Mouse (Mus musculus): ENCODE results near the gene Vmn1r206.
"Not testable (repeated sequence)": the region's sequence is repeated elsewhere in the genome, so short reads cannot be mapped to it uniquely, and the experiment has no call there.

Vmn1r206 gene

DNA sequence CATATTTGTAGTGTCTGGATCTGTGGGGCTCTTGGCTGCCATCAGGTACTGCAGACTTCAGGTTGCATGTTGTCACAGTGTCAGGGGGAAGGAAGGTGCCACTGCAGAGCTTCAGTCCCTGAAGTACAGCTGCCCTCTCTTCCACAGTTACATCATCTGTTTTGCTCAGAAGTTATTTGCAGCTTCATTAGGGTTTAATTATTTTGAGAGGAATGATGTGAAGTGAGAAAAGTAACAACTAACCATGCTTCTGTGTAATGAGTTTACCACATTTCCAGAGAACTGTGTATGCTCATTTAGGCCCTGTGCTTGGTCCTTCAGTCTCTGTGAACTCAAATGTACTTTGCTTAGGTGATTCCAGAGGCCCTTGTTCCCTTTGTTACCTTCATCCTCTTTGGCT lies at the start of gene Vmn1r206:
Gene Vmn1r206, minus strand, starts transcription at position 101 of the 400 bp plus-strand sequence.
- not testable (repeated sequence) for DNase-seq (ENCODE audit: low spot score)

DNA sequence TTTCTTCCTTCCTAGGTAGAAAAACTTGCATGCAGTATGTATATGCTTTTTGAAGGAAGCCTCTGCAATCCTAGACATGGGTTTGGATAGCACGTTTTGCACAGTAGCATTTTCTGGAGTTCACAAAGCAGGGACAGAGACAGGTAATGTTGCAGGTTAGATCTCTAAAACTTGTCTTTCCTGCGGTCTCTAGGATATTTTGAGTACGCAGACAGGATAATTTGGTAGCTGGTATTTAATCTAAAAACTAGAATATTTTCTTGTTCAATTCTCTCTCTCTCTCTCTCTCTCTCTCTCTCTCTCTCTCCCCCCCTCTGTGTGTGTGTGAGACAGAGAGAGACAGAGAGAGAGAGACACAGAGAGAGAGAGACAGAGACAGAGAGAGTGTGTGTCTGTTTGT lies 31.2 kb downstream of the Vmn1r206 start, which contains the start of gene Vmn1r205:
Gene Vmn1r205, minus strand, starts transcription at position 101 of the 400 bp plus-strand sequence.
- DNase-seq (ENCODE audit: low spot score), result no peak

DNA sequence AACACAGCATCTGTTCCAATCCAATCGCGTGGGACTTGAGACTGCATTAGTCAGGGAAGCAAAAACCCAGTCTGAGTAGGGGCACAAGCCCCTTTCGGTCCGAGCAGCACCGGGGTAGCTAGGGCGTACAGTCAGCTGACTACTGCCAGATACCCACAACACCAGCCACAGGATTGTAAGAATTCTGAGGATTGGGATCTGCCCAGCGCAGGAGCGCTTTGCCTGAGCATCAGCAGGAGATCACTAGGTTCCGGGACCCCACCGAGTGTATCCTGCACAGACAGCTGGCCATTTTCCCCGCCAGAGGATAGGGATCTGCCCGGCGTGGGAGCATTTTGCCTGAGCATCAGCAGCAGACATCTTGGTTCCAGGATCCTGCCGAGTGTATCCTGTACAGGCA lies 40.7 kb downstream of the Vmn1r206 start:
- not testable (repeated sequence) for DNase-seq (ENCODE audit: low spot score)

DNA sequence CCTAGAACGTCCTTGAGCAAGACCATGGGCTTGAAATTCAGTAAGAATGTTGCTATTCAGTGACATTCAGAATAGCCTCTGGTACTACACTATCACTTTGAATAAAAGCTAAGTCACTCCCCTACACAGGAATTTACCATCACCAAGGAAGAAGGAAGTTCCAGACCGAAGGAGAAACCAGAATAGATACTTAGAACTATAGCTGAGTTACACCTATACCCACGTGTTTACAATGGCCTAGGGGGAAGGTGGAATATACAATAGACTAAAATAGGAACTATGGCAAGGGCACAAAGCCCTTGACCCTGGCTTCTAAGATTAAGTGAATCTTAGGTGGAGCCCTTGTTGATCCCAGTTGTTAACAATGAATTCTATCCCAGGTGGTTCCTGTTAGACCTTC lies 49.1 kb downstream of the Vmn1r206 start:
- DNase-seq (ENCODE audit: low spot score), result not testable (repeated sequence)
